Mouse (Mus musculus) liver, postnatal 0 days (tissue): ENCODE results near the gene Rph3al.
A peak's percentile ranks its signal among the peaks of the same experiment; 100 is the strongest.

ENCODE experiments used
- CTCF ChIP-seq: sonication (generic); IDR thresholded peaks from 2 replicates; pipeline ENCODE4 v1.5.1; 2016; ENCODE audit warnings: antibody characterized with exemption, low read depth
- EP300 ChIP-seq: IDR thresholded peaks from 2 replicates; pipeline ENCODE4 v1.6.1; 2016; ENCODE audit warnings: antibody characterized with exemption, low read depth, mild to moderate bottlenecking

DNA sequence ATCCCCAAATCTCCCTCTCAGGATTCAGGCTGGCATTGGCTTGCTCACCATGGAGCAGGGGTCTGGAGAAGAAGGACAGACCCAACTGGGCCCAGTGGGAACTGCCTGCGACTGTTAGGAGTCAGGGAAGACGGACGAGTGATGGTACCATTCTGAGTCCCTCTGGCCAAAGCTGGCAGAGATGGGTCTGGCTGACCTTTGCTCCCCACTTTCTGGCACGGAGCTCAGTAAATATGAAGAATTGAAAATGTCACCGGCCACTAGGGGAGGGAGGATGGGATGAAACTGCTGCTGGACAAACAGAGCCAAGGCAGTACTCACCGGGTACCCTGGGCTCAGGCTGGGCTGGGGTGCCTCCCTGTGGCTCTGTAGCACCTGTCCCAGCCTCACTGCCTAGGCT is 105.1 kb downstream of the Rph3al start:
- TF ChIP-seq CTCF (peak; percentile 24; the same call in 1 of the 2 replicates), EP300 (no peak)
